Mouse (Mus musculus): ENCODE results near the gene Flot2.

DNA sequence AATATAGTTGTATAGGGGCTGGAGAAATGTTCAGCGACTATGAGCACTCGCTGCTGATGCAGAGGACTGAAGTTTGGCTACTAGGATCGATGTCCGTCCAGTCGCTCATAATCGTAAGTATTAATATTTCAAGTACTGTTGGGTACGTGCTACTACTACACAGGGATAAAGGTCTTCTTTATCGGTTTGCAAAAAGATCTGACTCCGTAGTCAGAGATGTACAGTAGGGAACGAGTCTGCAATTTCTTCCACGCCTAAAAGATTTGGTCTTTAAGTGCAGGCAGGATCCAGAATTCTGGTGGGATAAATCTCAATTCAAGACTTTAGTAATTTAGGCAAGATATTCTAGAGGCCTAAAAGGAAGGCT is 56.4 kb downstream of the Flot2 start:
- TF ChIP-seq TAL1 (IDR thresholded peaks at IDR 0.05; ENCODE audit: low read length) (no peak), GATA1 (IDR thresholded peaks at IDR 0.05; ENCODE audit: low read length) (no peak)

Data from erythroblast, embryonic 14.5 days (primary cell).